Comparison of ENCODE assay signal across 12 mouse cellular contexts in the genomic region with DNA sequence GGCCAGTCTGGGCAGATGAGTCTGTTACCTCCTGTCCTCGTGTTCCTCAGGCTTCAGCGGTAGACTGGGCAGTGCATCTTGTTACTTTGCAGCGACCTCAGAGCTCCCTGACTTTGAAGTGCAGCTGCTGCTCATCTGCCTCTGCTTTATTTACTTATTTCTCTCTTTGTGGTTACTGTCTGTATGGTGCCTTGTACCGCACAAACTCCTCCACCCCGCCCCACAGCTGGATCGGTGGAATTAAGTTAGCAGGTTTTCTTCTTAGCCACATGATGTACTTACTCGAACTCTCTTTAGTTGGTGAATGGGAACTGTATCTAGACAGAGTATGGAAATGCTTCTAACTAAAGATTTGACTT. TPM values are rescaled to one million over a fixed set of nuclear protein-coding genes. Genes with fewer than 3 reads are reported as not detected.
DNase-seq lines count a peak whose midpoint lies in the region; ATAC-seq and TF ChIP-seq lines count a peak whose summit lies in the region.
"Had no signal": no experiment of that assay in that cellular context is flagged by ENCODE, and none has a peak within 500 bp of the region (broad histone marks: within the 10 kb centered on the region; RNA-seq: fewer than 3 reads in every experiment).

No protein-coding gene starts in this region.

- DNase-seq in CD8-positive naive resting alpha-beta T cell, adult 2 months (ENCODE audit: low read depth in 2 of 2, low spot score in 2 of 2): peak; percentile 70 to 78
- peak; percentile 76 to 88 for DNase-seq in thymus, adult 18-20 months
- DNase-seq in embryo, embryonic 10.5 days (ENCODE audit: low spot score): no peak
- DNase-seq in kidney, postnatal 14 days: no peak
- no peak for DNase-seq in kidney, postnatal 25 days
- DNase-seq: kidney, postnatal 4 days had no signal

- H3K4me1 ChIP-seq in bone marrow macrophage, adult 2 months (ENCODE audit: control insufficient read depth, insufficient read depth, low read length): peaks cover 34% of the 10 kb centered on the region
- H3K4me1 ChIP-seq: limb, embryonic 12.5 days; midbrain, embryonic 12.5 days had no signal

- peak overlapping the region; percentile 98 for H3K27ac ChIP-seq in bone marrow macrophage, adult 2 months (ENCODE audit: insufficient read depth, low read depth, low read length)
- H3K27ac ChIP-seq: limb, embryonic 12.5 days; midbrain, embryonic 12.5 days had no signal

- H3K4me3 ChIP-seq in bone marrow macrophage, adult 2 months (ENCODE audit: insufficient read depth, low read length): peak overlapping the region; percentile 56
- H3K4me3 ChIP-seq: limb, embryonic 12.5 days; midbrain, embryonic 12.5 days had no signal

- peak; percentile 14; the same call in 1 of the 2 replicates for ATAC-seq in megakaryocyte, adult 5-6 weeks (ENCODE audit: poor library complexity, severe bottlenecking)
- ATAC-seq: forebrain, embryonic 14.5 days; hindbrain, embryonic 16.5 days had no signal

- no peak for TF ChIP-seq POLR2A in bone marrow macrophage, adult 2 months (IDR thresholded peaks at IDR 0.05; ENCODE audit: borderline replicate concordance, low read depth, low read length)

- TF ChIP-seq CTCF in bone marrow macrophage, adult 2 months (IDR thresholded peaks at IDR 0.05; ENCODE audit: low read depth, low read length): no peak

RNA-seq across cellular contexts. Expression of gene Tomm34, which starts 13.4 kb away (rescaled TPM):
- 60.6 and 63.8 TPM in 2 replicates for polyA plus RNA-seq in bone marrow macrophage, adult 2 months (2012; ENCODE audit: insufficient read depth, insufficient read length, missing spikeins)
- total RNA-seq in megakaryocyte, adult 5-6 weeks (2015): 45.3 and 49.1 TPM in 2 replicates
- 48.3 and 49.8 TPM in 2 replicates for total RNA-seq in megakaryocyte, adult 5-6 weeks (2017)

RNA-seq across cellular contexts. Expression of gene Stk4, which starts 14.2 kb away (rescaled TPM):
- polyA plus RNA-seq in bone marrow macrophage, adult 2 months (2012; ENCODE audit: insufficient read depth, insufficient read length, missing spikeins): 69.9 and 82.6 TPM in 2 replicates
- total RNA-seq in megakaryocyte, adult 5-6 weeks (2015): 227 and 248 TPM in 2 replicates
- total RNA-seq in megakaryocyte, adult 5-6 weeks (2017): 185 and 193 TPM in 2 replicates

RNA-seq across cellular contexts. Expression of gene Pabpc1l, which starts 59.1 kb away (rescaled TPM):
- polyA plus RNA-seq in bone marrow macrophage, adult 2 months (2012; ENCODE audit: insufficient read depth, insufficient read length, missing spikeins): 2.5 and 3.2 TPM in 2 replicates
- 12.9 and 19.1 TPM in 2 replicates for total RNA-seq in megakaryocyte, adult 5-6 weeks (2015)
- 2.5 and 4.8 TPM in 2 replicates for total RNA-seq in megakaryocyte, adult 5-6 weeks (2017)

Comparison
In these comparisons a context has a peak if more than half of its experiments do, and no peak if none do; other contexts are left out.
1. DNase-seq: peak in CD8-positive naive resting alpha-beta T cell, adult 2 months (2 of 2) and thymus, adult 18-20 months (2 of 2); none in embryo, embryonic 10.5 days (single experiment), kidney, postnatal 14 days (single experiment) and kidney, postnatal 25 days (0 of 2).